Mouse (Mus musculus): ENCODE data around the gene Pcgf2. TPM values are rescaled to one million over a fixed set of nuclear protein-coding genes. Genes with fewer than 3 reads are reported as not detected.
A peak's percentile ranks its signal among the peaks of the same experiment; 100 is the strongest.
"Not testable (repeated sequence)": the region's sequence is repeated elsewhere in the genome, so short reads cannot be mapped to it uniquely, and the experiment has no call there.

The Pcgf2 gene
- total RNA-seq, 1 experiment from 2014 or later, result not detected

GRCm38 (mm10) chr11:97659990-97660714 is 40.1 kb downstream of the Pcgf2 start:
- peak; percentile 21; the same call in 1 of the 2 replicates for ATAC-seq (ENCODE audit: extremely low read depth, insufficient number of reproducible peaks, low FRiP score, poor library complexity, severe bottlenecking)

GRCm38 (mm10) chr11:97659267-97659989 is 40.9 kb downstream of the Pcgf2 start:
- ATAC-seq (ENCODE audit: extremely low read depth, insufficient number of reproducible peaks, low FRiP score, poor library complexity, severe bottlenecking), result peak; percentile 70

- no peak for ATAC-seq (ENCODE audit: extremely low read depth, insufficient number of reproducible peaks, low FRiP score, poor library complexity, severe bottlenecking)
These were observed 41.5 kb downstream of the Pcgf2 start for GRCm38 (mm10) chr11:97658751-97659266.

DNA sequence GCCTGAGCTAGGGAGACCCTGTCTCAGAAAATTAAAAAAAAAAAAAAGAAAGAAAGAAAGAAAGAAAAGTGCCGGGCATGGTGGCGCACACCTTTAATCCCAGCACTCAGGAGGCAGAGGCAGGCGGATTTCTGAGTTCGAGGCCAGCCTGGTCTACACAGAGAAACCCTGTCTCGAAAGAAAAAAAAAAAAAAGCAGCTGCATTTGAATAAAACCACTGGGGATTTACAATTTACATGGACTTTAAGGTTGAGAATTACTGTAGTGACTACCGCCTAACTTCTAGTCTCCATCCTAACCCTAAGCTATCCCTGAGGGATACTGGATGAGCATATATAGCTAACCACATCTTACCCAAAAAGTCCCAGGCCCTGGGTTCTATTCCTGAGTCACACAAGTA is 42.3 kb downstream of the Pcgf2 start:
- not testable (repeated sequence) for ATAC-seq (ENCODE audit: extremely low read depth, insufficient number of reproducible peaks, low FRiP score, poor library complexity, severe bottlenecking)

DNA sequence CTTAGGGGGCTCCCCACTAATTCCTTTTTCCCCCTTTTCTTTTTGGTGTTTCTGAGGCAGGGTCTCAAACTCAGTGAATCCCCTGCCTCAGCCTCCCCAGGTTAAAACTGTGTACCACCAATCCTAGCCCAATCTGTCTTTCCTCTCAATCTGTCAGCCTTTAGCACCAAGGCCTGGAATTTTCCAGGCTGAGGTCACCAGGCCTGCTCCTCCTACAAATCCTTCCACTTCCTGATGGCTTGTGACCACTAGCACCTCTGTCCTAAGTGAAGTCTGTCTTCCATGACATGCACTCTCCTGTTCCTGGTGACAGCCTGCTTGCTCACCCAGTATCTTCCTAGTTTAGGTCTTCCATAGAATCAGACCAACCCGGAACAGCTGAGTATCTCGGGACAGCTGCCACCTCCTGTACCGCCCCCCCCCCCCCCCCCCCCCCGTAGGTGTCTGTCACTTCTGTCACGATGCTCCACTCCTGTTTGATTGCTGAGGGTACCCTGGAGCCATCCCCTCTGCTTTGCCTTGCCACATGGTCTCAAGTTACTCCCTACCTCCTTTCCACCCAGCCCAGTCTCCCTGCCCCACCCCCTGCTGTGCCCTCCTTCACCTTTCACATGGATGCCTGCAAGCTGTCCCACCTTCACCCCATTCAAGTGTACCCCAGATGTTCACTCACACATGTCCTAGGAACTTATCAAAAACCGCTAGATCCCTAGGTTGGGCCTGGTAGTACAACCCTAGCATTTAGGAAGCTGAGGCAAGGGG is 42.9 kb downstream of the Pcgf2 start:
- no peak for ATAC-seq (ENCODE audit: extremely low read depth, insufficient number of reproducible peaks, low FRiP score, poor library complexity, severe bottlenecking)

GRCm38 (mm10) chr11:97656269-97656971 is 43.9 kb downstream of the Pcgf2 start:
- ATAC-seq (ENCODE audit: extremely low read depth, insufficient number of reproducible peaks, low FRiP score, poor library complexity, severe bottlenecking), result no peak

DNA sequence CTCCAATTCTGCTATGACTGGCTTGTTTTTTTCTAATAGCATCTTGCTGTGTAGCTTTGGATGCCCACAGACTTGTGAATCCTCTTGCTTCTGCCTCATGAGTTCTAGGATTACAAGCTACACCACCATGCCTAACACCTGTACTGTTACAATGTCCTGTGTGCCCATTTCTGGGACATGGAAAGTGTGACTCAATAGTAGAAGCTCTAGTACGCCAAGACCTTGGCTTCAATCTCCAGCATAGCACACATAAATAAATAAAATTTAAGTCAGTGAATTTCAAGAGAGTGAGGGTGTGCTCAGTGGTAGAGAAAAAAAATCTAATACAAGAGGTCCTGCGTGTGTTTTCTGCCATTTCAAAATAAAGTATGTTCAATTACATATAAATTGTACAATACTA is 46.1 kb downstream of the Pcgf2 start:
- no peak for ATAC-seq (ENCODE audit: extremely low read depth, insufficient number of reproducible peaks, low FRiP score, poor library complexity, severe bottlenecking)

- not testable (repeated sequence) for ATAC-seq (ENCODE audit: extremely low read depth, insufficient number of reproducible peaks, low FRiP score, poor library complexity, severe bottlenecking)
These were observed 46.9 kb downstream of the Pcgf2 start for GRCm38 (mm10) chr11:97653376-97653775.

DNA sequence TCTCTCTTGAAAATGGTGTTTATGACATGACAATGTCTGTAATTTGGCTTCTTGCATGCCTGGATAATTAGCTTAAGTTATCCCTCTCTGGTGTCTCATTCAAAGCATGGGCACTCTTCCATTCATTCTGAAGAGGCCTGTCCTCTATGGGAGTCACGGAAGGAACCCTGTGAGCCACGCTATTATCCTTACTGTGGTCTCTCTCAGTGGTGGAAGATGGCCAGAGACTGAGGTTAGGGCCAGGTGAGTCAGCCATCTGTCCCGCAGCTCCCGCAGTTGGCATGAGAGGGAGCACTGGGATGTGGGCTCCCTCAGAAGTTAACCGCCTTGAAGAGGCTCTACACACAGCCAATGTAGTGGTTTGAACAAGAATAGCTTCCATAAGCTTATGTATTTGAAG is 50.0 kb downstream of the Pcgf2 start:
- ATAC-seq (ENCODE audit: extremely low read depth, insufficient number of reproducible peaks, low FRiP score, poor library complexity, severe bottlenecking), result no peak

DNA sequence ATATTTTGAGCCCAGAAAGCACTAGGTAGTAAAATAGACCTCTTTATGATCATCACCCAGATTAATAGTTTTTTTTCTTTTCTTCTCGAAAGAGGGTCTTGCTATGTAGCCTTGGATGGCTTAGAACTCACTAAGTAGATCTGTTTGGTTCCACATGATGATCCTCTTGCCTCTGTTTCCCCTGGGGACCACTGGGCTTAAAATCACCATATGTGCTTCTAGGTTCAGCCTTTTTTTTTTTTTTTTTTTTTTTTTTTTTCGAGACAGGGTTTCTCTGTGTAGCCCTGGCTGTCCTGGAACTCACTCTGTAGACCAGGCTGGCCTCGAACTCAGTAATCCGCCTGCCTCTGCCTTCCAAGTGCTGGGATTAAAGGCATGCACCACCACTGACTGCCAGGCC is 51.8 kb downstream of the Pcgf2 start:
- ATAC-seq (ENCODE audit: extremely low read depth, insufficient number of reproducible peaks, low FRiP score, poor library complexity, severe bottlenecking), result not testable (repeated sequence)

- ATAC-seq (ENCODE audit: extremely low read depth, insufficient number of reproducible peaks, low FRiP score, poor library complexity, severe bottlenecking), result peak; percentile 60
These were observed 55.5 kb downstream of the Pcgf2 start for GRCm38 (mm10) chr11:97644834-97645233.

GRCm38 (mm10) chr11:97643380-97644055 is 56.8 kb downstream of the Pcgf2 start:
- ATAC-seq (ENCODE audit: extremely low read depth, insufficient number of reproducible peaks, low FRiP score, poor library complexity, severe bottlenecking), result no peak

DNA sequence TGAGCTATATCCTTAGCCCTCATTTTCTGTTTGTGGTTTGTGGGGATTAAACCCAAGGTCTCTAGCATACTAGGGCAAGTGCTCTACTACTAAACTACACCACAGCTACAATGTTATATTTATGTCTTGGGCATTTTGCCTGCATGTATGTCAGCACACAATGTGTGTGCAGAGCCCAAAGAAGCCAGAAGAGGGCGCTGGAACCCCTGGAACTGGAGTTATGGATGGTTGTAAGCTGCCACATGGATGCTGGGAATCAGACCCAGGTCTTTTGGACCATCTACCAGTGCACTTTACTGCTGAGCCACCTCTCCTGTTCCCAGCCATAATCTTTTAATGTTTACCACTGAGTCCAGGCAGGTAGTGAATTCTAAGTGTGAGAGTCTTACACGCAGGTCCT is 57.6 kb downstream of the Pcgf2 start:
- no peak for ATAC-seq (ENCODE audit: extremely low read depth, insufficient number of reproducible peaks, low FRiP score, poor library complexity, severe bottlenecking)

- ATAC-seq (ENCODE audit: extremely low read depth, insufficient number of reproducible peaks, low FRiP score, poor library complexity, severe bottlenecking), result no peak
These were observed 58.6 kb downstream of the Pcgf2 start for GRCm38 (mm10) chr11:97641668-97642067.

Other genes with a start within 250 kb of the Pcgf2 start
- gene 4933428G20Rik, start 200.2 kb downstream of the Pcgf2 start, total RNA-seq (2017), result 0.23 TPM in 1 of 2 replicates, not detected in the other
- gene Srcin1, start 124.3 kb downstream of the Pcgf2 start, total RNA-seq (2017), result 0.12 TPM in 1 of 2 replicates, not detected in the other
- gene Epop, start 70.8 kb downstream of the Pcgf2 start, total RNA-seq (2017), result 0.35 and 0.61 TPM in 2 replicates
- gene Mllt6, start 37.1 kb downstream of the Pcgf2 start, total RNA-seq (2017), result 63.2 and 69.2 TPM in 2 replicates
- 7.2 and 13.5 TPM in 2 replicates for gene Cisd3, start 14.7 kb downstream of the Pcgf2 start, total RNA-seq (2017)
- gene Psmb3, start 2.9 kb upstream of the Pcgf2 start, total RNA-seq (2017), result 89.0 and 97.7 TPM in 2 replicates
- gene Pip4k2b, start 44.2 kb upstream of the Pcgf2 start, total RNA-seq (2017), result 29.0 and 30.6 TPM in 2 replicates
- gene Cwc25, start 66.1 kb upstream of the Pcgf2 start, total RNA-seq (2017), result 35.0 and 41.2 TPM in 2 replicates
- gene 1700001P01Rik, start 75.4 kb upstream of the Pcgf2 start, total RNA-seq (2017), result 0.81 and 2.7 TPM in 2 replicates
- 1,248 and 1,304 TPM in 2 replicates for gene Rpl23, start 81.9 kb upstream of the Pcgf2 start, total RNA-seq (2017)
- gene Lasp1, start 98.5 kb upstream of the Pcgf2 start, total RNA-seq (2017), result 257 and 315 TPM in 2 replicates
- 0.47 and 1.2 TPM in 2 replicates for gene B230217C12Rik, start 140.3 kb upstream of the Pcgf2 start, total RNA-seq (2017)
- gene Fbxo47, start 183.7 kb upstream of the Pcgf2 start, total RNA-seq (2017), result 1.0 and 2.3 TPM in 2 replicates